Mouse (Mus musculus) large intestine, adult 2 months (tissue): Measurements from ENCODE around the gene Rps18. TPM values are rescaled to one million over a fixed set of nuclear protein-coding genes. Genes with fewer than 3 reads are reported as not detected.

Experiments
- DNase-seq: peaks from one replicate; pipeline ENCODE4 v3.0.0-alpha.2; 2012; ENCODE audit warnings: low read depth, low spot score
- WGBS: fragments of 180-500 bp; shearing (Covaris S2); methylation state at CpG from one replicate; pipeline ENCODE4 v1.1.7; 2018; 5-methylcytosine and 5-hydroxymethylcytosine counted together
- polyA plus RNA-seq: library from polyadenylated mRNA; depleted of rRNA; stranded (reverse); fragments of >200 nt; gene quantifications from 2 replicates; pipeline ENCODE4 v1.2.3, GENCODE M21; 2012

Gene Rps18
- polyA plus RNA-seq, 1 experiment: 617 TPM

DNA sequence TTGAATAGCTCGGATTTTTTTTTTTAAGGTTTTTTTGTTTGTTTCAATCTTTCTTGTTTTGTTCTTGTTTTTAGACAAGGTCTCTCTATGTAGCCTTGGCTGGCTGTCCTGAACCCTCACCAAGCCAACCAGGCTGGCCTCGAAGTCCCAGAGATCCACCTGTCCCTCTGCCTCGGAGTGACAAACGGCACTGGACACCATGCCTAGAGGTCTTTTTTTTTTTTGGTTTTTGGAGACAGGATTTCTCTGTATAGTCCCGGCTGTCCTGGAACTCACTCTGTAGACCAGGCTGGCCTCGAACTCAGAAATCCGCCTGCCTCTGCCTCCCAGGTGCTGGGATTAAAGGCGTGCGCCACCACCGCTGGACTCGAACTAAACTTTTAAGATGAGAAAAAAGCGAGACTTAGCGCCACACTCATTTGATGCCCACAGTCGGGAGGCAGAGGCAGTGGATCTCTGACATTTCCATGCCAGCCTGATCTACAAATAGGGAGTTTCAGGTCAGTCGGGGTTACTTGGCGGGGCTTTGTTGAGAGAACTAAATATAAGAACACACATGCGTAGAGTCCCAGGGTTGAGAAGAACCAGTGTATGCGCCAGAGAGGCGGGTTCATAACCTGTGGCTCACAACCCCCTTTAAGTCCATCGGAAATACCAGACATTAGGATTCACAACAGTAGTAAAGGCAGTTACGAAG lies 27.4 kb downstream of the Rps18 start:
- no peak for DNase-seq
- WGBS: 59% methylated on average over 21 of the region's 21 CpGs

DNA sequence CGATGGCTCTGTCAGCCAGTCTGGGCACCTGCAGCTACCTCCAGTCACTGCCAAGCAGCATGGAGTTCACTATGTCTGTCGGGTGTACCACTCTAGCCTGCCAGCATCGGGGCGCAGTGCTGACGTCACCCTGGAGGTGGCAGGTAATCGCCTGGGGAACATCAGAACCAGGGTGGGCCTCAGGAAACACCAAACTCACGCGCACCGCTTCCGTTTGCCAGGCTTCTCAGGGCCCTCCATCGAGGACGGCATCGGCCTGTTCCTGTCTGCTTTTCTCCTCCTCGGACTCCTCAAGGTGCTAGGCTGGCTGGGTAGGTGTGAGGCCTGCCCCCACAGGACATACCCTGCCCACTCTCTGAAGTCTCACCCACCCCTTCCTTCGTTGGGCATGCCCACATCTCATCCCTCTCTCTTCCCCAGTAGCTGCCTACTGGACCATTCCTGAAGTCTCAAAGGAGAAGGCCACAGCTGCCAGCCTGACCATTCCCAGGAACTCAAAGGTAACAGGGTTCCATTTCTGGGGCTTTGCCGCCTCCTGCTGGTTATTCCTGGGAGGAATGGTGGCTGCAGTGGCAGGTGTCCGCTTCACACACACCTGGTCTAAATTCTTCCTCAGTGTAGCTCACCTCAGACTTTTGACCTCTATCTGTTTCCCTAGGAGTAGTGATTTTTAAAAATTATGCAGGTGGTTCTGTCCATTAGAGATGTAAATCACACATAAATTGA lies 29.4 kb downstream of the Rps18 start:
- no peak for DNase-seq
- 78% methylated on average over 17 of the region's 17 CpGs for WGBS

- 89% methylated on average over 21 of the region's 21 CpGs for whole genome bisulfite sequencing
- DNase-seq: no peak
Observed at GRCm38 (mm10) chr17:33925406-33926116, 30.2 kb downstream of the Rps18 start.

- DNase-seq: no peak
- whole genome bisulfite sequencing: 90% methylated on average over 10 of the region's 10 CpGs
Observed at GRCm38 (mm10) chr17:33924577-33925283, 31.1 kb downstream of the Rps18 start.

GRCm38 (mm10) chr17:33921361-33921760 lies 34.4 kb downstream of the Rps18 start:
- 89% methylated on average over 7 of the region's 7 CpGs for WGBS

GRCm38 (mm10) chr17:33920282-33921097 lies 35.3 kb downstream of the Rps18 start:
- peak; percentile 91 for DNase-seq

More at GRCm38 (mm10) chr17:33921361-33921760, 34.4 kb downstream of the Rps18 start:
- no peak for DNase-seq

GRCm38 (mm10) chr17:33919351-33920281 lies 36.2 kb downstream of the Rps18 start:
- under 1% methylated on average over 52 of the region's 52 CpGs for WGBS
- DNase-seq: peak; percentile 85

More at GRCm38 (mm10) chr17:33920282-33921097, 35.3 kb downstream of the Rps18 start:
- under 1% methylated on average over 36 of the region's 36 CpGs for WGBS

DNA sequence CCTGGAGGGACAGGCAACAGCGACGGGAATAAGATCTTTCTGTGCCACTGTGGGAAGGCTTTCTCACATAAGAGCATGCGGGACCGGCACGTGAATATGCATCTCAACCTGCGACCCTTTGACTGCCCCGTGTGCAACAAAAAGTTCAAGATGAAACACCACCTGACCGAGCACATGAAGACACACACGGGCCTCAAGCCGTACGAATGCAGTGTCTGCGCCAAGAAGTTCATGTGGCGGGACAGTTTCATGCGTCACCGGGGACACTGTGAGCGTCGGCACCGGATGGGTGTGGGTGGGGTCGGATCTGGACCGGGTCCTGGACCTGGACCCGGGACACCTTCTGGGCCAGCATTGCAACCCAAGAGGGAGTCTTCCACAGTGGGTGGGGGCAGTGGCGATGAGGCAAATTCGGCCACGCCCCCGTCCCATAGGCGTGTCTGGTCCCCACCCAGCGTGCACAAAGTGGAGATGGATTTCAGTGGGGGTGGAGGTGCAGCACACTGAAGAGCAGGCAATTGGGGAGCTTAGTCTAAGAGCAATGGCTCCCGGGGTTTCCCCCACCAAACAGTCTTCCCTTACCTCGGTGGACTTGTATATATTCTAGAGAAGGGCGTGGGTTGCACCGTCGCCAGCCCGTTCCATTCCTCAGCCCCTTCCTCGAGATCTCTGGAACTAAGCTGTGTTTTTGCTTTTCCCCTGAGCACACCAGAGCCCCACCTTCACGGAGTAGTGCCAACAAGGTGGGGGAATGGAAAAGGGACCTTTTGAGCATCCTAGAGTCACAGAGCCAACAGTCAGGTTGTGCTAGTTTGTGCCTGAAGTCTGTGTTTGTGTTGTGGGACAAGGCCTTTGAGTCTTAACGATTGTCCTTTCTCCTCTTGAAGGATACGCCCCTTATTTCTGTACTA lies 37.3 kb downstream of the Rps18 start:
- 50% methylated on average over 37 of the region's 37 CpGs for WGBS
- DNase-seq: no peak

DNA sequence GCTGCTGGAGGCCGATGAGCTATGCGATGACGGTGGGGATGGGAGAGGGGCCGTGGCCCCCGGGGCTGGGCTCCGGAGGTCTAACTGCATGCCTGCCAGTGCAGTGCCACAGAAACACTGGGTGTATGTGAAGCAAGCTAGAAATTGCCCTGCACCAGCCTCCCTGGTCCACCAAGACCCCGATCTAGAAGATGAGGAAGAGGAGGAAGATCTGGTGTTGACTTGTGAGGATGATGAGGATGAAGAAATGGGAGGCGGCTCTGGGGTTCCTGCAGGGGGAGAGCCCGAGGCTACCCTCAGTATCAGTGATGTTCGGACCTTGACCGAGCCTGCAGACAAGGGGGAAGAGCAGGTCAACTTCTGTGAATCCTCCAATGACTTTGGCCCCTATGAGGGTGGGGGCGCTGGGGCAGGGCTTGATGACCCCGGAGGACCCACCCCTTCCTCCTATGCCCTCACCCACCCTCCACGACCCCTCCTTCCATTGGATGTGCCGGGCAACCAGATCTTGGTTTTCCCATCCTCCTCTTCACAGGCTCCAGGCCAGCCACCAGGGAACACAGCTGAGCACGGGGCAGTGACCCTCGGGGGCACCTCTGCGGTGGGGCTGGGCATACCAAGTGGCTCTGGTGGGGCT lies 38.0 kb downstream of the Rps18 start:
- DNase-seq: no peak
- WGBS: 84% methylated on average over 18 of the region's 18 CpGs

GRCm38 (mm10) chr17:33916847-33917655 lies 38.8 kb downstream of the Rps18 start:
- WGBS: 75% methylated on average over 31 of the region's 31 CpGs
- DNase-seq: no peak

DNA sequence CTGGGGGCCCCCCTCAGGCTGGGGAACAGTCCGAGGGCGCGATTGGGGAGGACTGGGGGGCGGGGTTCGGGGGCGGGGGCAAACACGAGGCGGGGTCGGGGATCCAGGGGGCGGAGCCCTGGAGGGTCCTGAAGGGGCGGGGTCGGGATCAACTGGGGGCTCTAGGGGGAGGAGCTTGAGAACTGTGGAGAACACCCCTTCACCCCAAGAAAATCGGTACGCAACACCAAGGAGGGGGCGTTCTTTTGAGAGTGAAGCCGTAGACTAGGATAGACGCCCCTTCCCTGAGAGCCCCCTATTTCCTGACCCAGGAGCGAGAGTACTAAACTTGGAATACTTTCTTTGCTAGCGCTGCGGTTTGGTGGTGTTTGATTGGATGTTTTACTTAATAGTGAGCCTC lies 39.5 kb downstream of the Rps18 start:
- under 1% methylated on average over 19 of the region's 20 CpGs for WGBS
- DNase-seq: no peak

- under 1% methylated on average over 33 of the region's 34 CpGs for WGBS
- DNase-seq: peak; percentile 99
Observed at GRCm38 (mm10) chr17:33915671-33916250, 40.0 kb downstream of the Rps18 start, which contains the start of the genes Tapbp and Zbtb22. Gene Tapbp, plus strand, starts transcription at chr17:33915899. Gene Zbtb22, plus strand, starts transcription at chr17:33915904.

- DNase-seq: no peak
- 74% methylated on average over 13 of the region's 13 CpGs for WGBS
Observed at GRCm38 (mm10) chr17:33914969-33915391, 40.8 kb downstream of the Rps18 start.

DNA sequence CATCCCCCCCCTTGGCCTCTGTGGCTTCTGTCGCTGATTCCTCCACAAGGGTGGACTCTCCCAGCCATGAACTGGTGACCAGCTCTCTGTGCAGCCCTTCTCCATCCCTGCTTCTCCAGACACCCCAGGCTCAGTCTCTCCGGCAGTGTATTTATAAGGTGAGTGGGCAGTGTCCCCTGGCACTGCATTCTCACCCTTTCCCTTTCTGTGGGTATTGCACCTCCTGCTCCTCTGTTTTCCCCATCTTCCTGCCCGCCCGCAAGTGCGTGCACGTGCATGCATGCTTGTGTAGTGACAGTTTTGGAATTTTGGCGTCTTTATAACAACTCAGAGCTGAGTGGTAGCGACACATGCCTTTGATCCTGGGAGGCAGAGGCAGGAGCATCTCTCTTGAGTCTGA lies 41.9 kb downstream of the Rps18 start:
- WGBS: 93% methylated on average over 8 of the region's 8 CpGs
- DNase-seq: no peak

DNA sequence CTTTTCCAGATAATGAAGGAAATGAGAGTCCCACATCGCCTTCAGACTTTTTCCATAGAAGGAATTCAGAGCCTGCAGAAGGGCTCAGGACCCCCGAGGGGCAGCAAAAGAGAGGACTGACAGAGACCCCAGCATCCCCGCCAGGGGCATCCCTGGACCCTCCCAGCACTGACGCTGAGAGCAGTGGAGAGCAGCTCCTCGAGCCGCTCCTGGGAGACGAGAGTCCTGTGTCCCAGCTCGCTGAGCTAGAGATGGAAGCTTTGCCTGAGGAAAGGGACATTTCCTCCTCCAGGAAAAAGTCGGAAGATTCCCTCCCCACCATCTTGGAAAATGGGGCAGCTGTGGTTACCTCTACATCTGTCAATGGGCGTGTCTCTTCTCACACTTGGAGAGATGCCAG lies 42.5 kb downstream of the Rps18 start:
- WGBS: 83% methylated on average over 10 of the region's 10 CpGs
- DNase-seq: no peak
